Mouse (Mus musculus) layer of hippocampus, adult 18-20 months (tissue): ENCODE data around the gene Map1s. TPM values are rescaled to one million over a fixed set of nuclear protein-coding genes. Genes with fewer than 3 reads are reported as not detected.
A peak's percentile ranks its signal among the peaks of the same experiment; 100 is the strongest.

Source experiments
- DNase-seq, 2 experiments: peaks; one replicate each; pipeline ENCODE4 v3.0.0; 2022; ENCODE audit warnings: low spot score in 2 of 2
- long read RNA-seq: library from polyadenylated mRNA; stranded (forward); transcript quantifications from one replicate; pipeline ENCODE4 v2.0.0, GENCODE M21; 2021
- total RNA-seq, 2 experiments: library from RNA; stranded (reverse); gene quantifications; 2 replicates each; pipeline ENCODE4 v1.2.3; 2021

Gene Map1s
- 100 to 1,000 TPM in 1 of 2 experiments, 10 to 100 TPM in 1; 96.3 to 100 TPM for total RNA-seq
- long read RNA-seq, full-length matches to known transcripts, result 116 of 140 reads
- long read RNA-seq, partial matches to known transcripts, result 14 of 140 reads
- long read RNA-seq, other reads (novel, unspliced or antisense), result 10 of 140 reads

DNA sequence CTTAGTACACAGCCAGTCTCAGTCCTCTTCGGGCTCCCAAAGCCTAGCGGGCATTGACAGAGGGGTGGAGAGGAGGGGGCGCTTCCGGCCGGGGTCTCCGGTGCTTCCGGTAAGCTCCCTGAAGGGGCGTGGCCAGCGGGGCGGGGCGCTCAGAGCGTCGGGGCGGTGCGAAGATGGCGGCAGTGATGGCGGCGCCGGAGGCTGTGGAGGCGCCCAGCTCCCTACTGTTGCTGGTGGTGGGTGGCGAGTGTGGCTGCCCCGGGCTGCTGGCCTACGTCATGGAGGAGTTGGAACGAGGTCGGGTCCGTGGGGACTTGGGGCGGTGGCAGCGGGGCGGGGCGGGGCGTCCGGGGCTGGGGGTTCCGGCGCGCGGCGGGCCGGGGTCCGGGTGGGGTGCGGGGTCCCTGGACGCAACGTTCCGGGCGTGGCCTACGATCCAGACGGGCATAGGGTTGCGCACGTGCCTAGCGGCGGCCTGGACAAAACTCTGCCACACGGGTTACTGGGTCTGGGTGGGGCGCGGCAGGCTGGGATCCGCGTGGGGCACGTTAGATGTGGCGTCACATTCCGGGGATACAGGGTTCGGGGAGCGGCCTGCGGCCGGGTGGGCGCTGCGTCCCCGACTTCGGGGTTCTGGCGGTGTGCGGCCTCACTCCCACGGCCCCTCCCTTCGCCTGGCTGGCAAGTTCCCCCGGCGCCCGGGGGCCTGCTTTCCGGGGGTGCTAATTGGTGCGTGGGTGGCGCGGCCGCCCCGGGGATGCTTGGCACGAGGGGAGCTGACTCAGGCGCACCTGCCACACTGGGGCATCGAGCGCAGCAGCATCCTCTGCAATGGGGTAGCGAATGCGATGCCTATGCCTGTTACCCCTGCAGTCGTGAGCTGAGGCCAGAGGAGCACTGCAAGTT lies at the start of gene Map1s:
Map1s (plus strand) TSS at position 102 of the 906 bp plus-strand sequence.
- DNase-seq, result peak; percentile 78 to 83

DNA sequence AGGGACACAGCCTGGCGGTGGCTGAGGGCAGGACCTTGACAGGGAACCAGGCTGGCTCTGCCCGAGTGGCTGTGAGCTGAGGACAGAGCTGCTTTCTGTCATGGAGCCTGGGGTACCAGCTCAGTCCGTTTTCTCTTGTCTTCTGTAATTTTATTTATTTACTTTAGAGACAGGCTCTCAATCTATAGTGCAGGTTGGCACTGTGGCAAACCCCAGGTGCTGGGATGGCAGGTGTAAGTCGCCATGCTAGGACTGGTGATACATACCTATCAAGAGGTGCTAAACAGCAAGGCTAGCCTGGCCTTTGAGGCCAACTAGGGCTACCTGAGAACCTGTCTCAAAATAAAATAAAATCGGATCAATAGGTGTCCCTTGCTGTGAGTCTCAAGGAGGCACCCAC lies 49.7 kb upstream of the Map1s start:
- no peak for DNase-seq

DNA sequence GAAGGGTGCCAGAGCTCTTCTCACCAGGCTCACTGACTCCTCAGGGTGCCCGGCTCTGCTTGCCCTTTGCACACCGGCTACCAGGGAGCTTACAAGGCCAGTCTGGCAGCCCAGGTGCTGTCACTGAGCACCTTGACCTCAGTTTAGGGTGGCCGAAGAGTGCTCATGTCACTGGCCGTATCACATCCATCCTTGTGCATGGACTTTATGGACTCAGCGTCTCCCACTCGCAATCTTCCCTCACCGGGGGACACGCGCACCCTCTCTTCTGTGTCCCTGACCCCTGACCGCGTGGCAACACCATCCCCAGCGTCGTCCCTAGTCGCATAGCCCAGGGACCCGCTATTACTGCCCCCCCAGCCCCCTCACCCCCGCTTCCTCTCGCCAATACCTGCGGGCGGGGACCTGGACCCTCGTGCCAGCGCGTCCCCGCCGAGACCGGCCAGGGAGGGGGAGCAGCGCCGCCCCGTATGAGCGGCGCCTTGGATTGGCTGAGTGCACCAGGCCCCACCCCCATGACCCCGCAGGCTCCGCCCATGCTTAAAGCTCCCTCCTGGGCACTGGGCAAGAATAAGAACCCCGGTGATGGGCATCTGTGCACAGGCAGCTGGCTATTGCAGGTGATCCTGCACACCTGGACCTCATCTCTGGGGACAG lies 49.1 kb upstream of the Map1s start:
- DNase-seq, result peak in 1 of 2 experiments; percentile 86

DNA sequence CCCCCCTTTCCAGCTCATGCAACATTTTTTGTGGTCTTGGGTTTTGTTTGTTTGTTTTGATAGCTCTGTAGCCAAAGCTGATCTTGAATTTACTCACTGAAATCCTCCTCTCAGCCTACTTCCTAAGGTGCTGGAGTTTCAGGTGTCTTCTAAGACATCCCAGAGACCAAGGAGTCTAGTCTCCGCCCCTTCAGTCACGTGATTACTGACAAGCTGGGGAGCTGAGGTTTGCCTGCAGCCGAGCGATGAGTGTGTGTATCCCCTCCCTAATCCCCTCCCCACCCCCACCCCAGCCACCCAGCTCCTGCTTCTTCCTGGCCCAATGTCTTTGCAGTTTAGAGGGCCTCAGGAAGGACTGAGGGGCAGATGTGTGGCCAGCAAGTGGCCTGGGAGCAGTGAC lies 48.2 kb upstream of the Map1s start:
- no peak for DNase-seq

DNA sequence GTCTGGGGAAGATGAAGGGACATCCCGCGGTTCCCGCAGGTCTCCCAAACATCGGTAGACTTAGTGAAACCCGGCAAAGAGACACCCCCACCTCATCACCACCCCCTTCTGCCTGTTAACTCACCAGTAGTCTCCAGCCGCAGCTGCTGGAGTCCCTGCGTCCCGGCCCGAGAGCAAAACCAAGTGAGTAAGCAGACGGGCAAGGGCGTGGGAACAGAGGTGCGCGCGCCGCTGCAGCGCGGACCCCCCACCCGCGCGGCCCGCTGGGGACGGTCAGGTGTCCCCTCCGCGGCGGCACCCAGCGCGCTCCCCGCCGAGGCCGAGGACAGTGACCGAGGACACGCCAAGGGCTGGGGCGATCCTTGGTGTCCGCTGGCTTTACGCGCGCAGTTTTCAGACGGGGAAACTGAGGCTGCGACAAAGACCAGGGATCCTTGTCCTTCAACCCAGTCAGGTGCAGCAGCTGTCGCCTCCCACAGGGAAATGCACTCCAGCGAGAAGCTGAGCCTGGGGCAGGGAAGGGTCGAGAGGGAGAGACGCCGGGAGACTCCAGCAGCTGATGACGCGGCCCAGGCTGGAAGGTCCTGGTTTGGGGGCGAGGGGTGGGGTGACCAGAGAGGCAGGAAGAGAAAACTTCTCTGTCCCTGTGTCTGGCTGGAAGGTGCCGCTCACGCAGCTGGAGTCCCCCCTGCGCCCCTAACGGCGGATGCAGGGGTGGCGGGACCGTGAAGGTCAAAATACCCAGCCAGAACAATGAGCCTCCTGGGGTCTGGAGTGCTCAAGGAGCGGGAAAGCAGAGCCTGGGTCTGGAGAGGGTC lies 42.7 kb upstream of the Map1s start, which contains the start of gene Kcnn1:
Kcnn1 (minus strand) TSS at position 435 of the 818 bp plus-strand sequence.
- no peak for DNase-seq

DNA sequence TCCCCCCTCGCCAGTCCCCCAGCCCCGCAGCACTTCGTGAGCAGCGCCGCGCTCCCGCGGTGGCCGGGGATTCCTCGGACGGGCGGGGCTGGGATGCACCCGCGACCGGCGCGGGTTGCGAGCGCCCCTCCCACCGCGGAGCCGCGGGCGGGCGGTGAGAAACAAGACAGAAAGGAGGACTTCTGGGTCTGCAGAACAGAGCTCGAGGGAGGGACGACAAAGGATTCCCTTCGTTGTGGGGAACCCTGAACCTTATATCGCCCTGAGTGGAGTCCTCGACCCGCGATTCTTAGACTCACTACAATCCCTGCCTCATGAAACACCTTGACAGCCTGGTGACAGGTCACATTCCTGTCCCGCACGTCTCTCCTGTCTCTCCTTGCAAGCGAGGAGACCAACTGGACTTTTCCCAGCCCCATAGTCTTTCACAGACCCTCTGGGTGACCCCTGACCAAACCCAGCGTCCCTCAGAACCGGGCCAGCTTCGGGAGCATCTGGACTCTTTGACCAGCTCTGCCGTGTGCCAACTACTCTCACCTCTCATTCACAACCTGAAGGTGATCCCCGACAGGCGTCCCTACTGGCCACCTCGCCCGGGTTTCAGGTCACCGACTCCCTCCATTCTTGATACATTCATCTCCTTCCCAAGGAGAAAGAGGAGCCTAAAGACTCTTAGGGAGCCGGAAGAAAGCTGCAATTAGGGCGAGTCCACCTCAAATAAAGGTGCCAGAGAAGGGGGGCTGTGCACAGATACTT lies 41.6 kb upstream of the Map1s start:
- DNase-seq, result no peak

DNA sequence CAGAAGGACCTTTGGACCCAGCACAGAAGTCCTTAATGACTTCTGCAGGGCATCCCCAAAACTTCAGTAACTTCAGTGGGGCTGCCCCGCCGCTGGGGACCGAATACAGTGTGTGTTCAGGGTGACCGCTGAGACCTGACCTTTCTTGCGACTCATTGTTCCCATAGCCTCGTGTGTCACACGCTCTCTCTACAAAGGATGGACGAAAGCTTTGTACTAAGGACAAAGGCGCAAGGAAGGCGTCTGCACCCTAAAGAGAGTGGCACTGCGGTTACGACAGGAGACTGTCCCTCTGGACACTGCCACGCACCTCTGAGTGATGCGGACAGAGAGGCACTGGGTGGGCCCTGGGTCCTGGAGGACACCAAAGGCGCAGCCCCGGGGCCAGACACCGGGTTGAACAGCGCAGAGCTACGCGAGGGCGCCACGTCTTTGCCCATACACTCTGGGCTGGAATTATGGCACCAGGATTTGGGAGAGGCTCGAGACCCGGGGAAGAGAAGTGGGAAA lies 41.0 kb upstream of the Map1s start:
- no peak for DNase-seq

DNA sequence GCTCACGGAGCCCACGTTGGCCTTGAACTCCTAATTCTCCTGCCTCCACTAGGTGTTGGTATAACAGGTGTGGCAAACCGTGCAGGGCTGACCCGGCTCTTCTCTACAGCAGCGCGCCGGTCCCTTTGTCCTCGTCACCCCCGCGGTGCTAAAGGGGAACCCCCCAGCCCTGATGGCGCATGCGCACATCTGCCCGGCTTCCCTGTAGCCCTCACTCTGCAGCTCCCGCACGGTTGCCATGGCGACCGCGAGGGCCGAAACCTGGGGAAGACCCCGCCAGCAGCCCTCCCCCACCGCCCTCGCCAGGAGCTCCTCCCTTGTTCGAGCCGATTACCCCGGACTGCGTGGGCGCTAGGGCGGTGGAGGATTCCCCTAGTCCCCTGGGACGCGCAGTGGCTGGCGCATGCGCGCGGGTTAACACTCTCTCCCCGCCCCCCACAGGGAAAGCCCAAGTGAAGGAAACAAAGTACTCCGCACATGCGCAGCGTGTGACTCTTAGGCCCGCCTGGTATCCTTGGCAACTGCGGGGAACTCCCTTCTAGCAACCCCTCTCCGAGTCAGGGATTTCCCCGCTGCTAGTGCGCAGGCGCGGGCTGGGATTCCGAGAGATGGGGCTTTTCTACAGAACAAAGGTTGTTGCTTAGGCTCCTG lies 40.3 kb upstream of the Map1s start:
- DNase-seq, result peak; percentile 99 to 100

DNA sequence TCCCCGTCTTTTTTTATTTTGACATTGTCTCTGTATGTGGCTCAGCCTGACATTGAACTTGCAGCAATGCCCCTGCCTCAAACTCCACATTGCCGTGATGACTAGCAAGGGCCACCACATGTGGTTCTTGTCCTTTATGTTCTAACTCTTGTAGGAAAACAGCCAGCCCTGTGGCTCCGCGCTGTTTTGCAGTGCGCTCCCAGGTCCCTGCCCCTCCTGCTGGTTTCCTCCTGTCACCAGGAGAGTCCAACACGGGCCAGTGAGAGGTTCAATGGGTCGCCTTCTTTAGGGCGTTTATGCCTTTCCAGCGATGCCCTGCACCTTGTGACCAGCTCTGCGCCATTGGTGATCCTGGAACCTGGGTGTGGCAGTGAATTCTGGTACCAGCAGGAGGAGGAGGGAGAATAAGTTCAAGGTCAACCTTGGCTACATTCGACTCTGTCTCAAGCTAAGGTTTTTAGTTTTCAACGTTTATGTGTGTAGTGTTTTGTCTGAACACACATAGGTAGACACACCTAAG lies 39.7 kb upstream of the Map1s start:
- no peak for DNase-seq

DNA sequence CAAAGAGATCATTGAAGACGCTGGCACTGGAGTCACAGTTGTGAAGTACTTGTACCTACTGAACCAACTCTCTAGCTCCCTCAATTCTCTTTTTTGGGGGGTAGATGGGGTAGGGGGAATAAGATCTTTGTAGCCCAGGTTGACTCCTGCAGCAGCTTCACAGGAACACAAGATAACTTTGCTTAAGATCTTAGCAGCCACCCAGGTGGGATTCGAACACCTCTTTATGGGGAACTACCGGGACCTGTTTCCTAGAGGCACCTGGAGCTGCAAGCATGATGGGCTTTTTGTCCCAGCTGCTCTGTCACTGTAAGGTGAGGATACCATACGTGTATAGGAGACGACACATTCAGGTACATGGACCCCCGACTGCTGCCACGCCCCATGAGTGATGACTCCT lies 39.2 kb upstream of the Map1s start:
- DNase-seq, result no peak

DNA sequence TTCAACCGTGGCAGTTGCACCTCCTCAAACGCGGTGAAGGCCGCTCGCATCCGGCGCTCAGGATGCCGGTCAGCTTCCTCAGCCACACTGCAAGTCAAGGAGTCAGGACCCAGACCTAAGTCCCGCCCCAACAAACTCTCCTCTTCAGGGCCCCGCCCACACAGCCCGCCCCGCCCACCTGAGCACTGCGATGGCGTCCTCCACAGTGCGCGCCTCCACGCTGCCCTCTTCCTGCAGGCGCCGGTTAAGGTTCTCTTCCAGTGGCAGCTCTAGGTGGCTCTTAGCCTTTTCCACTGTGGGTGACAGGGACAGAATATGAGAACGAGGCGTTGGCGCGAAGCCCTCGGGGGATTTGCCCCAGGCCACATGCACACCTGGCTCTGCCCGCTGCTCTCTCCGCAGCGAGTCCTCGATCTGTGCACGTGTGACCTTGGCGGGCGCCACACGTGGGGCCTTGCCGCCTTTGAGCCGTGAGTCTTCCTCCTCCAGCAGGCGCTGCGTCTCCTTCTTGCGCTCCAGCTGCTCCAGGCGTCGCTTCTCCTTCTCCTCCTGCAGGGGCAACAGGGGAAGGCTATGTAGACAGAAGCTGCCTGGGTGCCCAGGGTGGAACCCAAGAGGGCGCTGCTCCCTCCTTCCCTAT lies 37.1 kb upstream of the Map1s start:
- DNase-seq, result no peak

DNA sequence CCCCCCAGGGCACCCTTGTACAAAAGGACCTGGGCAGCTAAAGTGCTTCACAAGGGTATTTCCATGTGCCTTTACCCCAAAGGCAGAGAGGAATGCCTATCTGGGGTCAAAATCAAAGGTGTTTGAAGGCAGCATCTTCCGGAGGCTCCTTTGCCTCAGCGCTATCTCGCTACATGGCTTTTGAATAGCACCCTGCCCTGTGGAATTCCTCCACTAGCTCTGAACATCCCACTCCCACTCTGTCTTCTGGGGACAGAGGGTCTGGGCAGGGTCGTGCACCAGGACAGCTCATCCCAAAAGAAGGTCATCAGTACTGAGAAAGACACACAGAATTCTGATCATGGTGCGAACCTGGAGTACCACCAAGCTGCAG lies 36.5 kb upstream of the Map1s start:
- no peak for DNase-seq

DNA sequence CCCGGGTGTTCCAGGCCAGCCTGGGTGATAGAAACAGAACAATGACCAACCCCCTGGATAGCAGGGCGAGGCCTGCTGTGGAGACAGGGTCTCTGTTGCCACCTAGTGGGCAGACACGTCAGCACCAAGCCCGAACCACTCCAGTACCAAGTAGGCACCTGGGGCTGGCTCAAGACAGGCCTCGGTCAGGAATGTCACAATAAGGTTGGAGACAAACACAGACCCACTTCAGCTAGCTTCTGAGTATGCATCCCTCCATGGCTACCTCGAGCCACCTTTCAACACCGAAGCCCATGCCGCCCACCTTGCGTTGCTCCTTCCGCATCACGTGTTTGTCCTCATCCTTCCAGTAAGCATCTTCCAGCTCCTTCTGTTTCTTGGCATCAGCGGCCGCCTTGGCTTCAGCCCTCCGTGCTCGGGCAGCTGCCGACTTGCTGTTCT lies 36.1 kb upstream of the Map1s start:
- peak; percentile 61 to 85 for DNase-seq

DNA sequence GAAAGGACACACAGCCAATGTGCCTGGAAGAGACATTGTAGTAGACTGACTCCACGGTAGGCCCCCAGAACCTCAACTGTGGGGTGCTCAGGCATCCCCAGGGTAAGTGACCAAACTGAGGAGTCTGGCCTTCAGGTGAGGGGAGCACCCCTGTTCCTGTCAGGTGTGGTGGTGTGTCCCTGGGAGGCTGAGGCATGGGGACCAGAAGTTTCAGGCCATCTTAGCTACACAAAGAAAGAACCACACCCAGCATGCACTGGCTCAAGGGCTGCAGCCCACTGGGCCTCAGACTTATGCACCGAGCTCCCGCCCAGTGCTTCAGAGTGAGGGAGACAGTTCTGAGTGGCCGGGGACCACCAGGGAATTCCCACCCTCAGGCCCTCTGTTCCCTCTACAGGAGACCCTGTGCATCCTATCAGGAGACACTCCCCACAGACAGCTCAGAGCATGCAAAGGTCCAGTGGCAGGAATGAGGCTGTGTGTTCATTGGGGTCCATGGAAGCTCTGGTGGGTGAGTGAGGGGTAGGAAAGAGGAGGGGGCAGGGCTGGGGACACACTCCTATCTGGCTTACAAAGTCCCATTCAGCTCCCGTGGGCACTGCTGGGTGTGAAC lies 34.4 kb upstream of the Map1s start:
- DNase-seq, result no peak

DNA sequence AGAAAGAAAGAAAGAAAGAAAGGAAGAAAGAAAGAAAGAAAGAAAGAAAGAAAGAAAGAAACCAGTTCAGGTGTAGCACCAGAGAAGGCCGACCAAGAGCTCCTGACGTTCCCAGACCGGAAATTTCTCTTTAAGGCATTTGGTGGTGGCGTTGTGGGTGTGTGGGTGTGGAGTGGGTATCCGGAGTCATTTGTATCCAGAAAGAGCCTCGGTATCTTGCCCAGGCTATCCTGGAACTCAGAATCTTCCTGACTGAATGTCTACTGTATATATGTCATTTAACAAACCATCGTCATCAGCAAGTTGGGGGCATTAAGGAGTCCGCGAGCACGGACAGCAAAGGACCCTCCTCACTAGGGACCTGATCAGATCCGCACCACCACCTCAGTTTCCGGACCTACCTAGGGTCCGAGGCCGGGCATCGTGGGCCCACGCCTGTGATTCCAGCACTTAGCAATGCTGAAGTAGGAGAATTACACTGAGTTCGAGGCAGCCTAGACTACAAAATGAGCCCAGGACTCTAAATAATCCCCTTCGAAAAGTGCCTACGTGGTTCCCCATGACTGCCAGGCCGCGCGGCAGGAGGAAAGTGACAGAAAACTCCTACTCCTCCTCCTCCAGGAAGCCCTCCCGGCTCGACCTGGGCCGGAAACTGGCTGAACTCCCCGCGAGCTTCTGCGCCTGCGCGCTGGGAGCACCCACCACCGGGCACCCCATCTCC lies 32.9 kb upstream of the Map1s start:
- DNase-seq, result no peak

DNA sequence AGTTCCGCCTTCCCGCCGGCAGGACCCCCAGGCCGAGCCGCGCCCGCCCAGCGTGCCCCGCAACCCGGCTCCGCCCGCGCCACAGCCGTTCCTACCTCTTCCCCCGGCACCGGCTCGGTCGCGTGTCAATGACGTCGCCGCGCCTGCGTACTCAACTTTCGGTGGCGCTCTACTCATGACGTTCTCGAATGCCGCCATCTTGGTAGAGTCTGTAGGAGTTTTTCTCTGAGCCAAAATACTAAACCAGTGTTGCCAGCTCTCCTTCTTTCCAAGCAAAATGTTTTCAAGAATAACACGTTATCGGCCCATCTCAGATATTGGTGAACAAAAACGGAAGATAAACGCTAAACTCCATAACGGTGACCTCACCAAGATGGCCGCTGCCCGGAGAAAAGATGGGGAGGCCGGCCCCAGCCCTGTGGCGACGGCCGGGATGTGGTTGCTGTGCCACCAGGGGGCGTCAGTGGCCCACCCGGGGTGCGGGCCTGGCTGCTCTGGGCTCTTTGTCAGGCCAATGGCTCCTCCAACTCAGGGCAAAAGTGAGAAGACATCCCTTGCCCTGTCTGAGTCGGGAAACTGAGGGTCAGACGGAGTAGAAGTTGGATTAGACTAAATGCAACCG lies 32.3 kb upstream of the Map1s start, which contains the start of gene Ccdc124:
Ccdc124 (minus strand) TSS at position 572 of the 622 bp plus-strand sequence.
- peak; percentile 92 to 97 for DNase-seq

DNA sequence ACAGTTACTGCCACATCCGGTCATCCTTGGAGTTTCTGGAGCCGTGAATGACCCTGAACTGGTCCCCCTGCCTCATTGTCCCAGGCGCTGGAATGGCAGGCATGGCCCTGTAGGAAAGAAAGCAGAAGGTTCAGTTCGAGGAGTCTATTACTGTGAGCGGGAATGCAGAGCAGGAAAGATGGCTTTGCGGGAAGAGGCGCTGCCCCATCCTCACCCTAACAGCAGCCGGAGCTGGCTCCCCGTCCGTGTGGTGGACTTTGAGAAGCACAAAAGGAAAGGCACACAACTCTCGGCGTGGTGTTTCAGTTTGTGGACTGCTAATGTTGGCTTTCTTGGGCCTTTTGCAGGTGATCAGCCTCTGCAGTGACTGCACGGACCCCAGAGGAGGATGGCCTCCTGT lies 31.3 kb upstream of the Map1s start:
- DNase-seq, result no peak
